Mouse (Mus musculus) retina, adult 2 months (tissue): ENCODE measurements around the gene Greb1.

Experiments used
- DNase-seq: peaks from one replicate; pipeline ENCODE4 v3.0.0-alpha.2; 2012; ENCODE audit warnings: low read depth, low spot score

The Greb1 gene

DNA sequence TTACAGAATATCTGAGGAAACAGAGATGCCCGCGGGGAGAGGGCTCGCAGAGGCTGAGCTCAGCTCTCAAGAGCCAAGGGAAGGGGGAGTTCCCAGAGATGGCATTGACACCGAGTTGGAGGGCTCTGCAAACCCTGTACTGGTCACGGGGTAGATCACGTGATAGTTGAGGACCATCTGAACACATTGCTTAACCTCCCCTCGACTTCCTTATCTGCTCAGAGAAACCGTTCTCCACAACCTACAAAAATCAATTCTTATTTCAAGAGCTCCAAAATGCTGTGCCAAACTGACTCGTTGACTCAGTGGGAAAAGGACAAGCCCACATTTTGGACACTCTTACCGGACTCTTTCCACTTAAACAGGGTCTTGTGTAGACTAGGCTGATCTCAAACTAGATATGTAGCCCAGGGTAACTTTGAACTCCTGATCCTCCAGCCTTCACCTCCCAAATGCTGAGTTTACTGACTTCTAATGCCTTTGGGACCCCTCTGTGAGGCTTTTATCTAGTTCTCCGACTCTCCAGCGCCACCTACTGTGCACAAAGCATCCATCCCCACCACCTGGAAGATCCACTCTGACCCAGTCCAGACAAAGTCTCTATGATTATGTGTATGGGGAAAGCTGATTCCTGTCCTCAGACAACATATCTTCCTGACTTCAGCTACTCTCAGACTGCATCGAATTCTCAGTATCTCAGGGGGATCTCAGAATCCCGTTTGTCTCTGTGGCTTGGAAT lies 166.4 kb downstream of the Greb1 start:
- no peak for DNase-seq

GRCm38 (mm10) chr12:16633235-16633634 lies 167.5 kb downstream of the Greb1 start:
- no peak for DNase-seq

DNA sequence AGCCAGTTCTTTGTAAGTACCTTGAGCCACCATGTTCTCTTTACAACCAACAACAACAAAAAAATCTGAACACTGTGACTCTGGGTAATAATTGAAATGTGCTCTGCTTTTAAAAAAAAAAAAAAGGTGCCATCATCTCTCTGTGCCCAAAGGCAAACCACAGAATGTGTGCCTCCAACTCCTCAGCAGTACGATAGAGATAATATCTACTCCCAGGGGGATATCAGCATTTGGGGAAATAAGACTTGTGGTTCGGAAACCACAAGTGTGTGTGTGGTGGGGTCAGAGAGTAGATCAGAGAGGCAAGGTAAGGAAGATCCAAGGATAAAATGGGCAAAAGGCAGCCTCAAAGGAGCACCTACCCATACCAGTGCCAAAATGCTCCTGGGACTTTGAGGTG lies 169.3 kb downstream of the Greb1 start:
- DNase-seq: no peak

GRCm38 (mm10) chr12:16630866-16631185 lies 169.9 kb downstream of the Greb1 start:
- no peak for DNase-seq

- DNase-seq: no peak
Observed at GRCm38 (mm10) chr12:16630152-16630865, 170.4 kb downstream of the Greb1 start.
